Mouse (Mus musculus) thymus, postnatal 0 days (tissue): Measurements from ENCODE around the gene Cadm1. TPM values are rescaled to one million over a fixed set of nuclear protein-coding genes. Genes with fewer than 3 reads are reported as not detected.

Experiments used
- DNase-seq: peaks from one replicate; pipeline ENCODE4 v3.0.0-alpha.2; 2015; ENCODE audit warnings: low spot score
- polyA plus RNA-seq: library from polyadenylated mRNA; unstranded; fragments of >200 nt; fragmentation: Nextera tagmentation; extraction: Ambion mirVana; gene quantifications from 2 replicates; pipeline ENCODE4 v1.2.1, GENCODE M21; 2015

Cadm1 gene
- polyA plus RNA-seq: 7.8 and 9.0 TPM in 2 replicates

- DNase-seq: peak; percentile 92
These were observed at the start of gene Cadm1 for GRCm38 (mm10) chr9:47529602-47530450. Gene Cadm1, plus strand, starts transcription at chr9:47530173.

GRCm38 (mm10) chr9:47484506-47484905 is 45.5 kb upstream of the Cadm1 start:
- DNase-seq: no peak

GRCm38 (mm10) chr9:47485186-47485585 is 44.8 kb upstream of the Cadm1 start:
- DNase-seq: no peak

- no peak for DNase-seq
These were observed 30.2 kb upstream of the Cadm1 start for GRCm38 (mm10) chr9:47499761-47500160.

- no peak for DNase-seq
These were observed 24.0 kb upstream of the Cadm1 start for GRCm38 (mm10) chr9:47505956-47506355.

GRCm38 (mm10) chr9:47506876-47507275 is 23.1 kb upstream of the Cadm1 start:
- DNase-seq: no peak

GRCm38 (mm10) chr9:47508109-47508508 is 21.9 kb upstream of the Cadm1 start:
- DNase-seq: no peak

GRCm38 (mm10) chr9:47512521-47512920 is 17.5 kb upstream of the Cadm1 start:
- DNase-seq: no peak

GRCm38 (mm10) chr9:47514318-47514717 is 15.7 kb upstream of the Cadm1 start:
- no peak for DNase-seq

GRCm38 (mm10) chr9:47516238-47516637 is 13.7 kb upstream of the Cadm1 start:
- no peak for DNase-seq

- DNase-seq: no peak
These were observed 2.7 kb upstream of the Cadm1 start for GRCm38 (mm10) chr9:47527290-47527689.

GRCm38 (mm10) chr9:47527741-47528140 is 2.2 kb upstream of the Cadm1 start:
- no peak for DNase-seq

GRCm38 (mm10) chr9:47529182-47529581 is 791 bp upstream of the Cadm1 start:
- DNase-seq: no peak

- DNase-seq: no peak
These were observed 560 bp downstream of the Cadm1 start for GRCm38 (mm10) chr9:47530544-47530921.

GRCm38 (mm10) chr9:47530922-47531850 is 1.2 kb downstream of the Cadm1 start:
- peak; percentile 11 for DNase-seq

GRCm38 (mm10) chr9:47532215-47532865 is 2.4 kb downstream of the Cadm1 start:
- no peak for DNase-seq

- no peak for DNase-seq
These were observed 3.5 kb downstream of the Cadm1 start for GRCm38 (mm10) chr9:47533461-47533860.

- no peak for DNase-seq
These were observed 4.9 kb downstream of the Cadm1 start for GRCm38 (mm10) chr9:47534573-47535475.

GRCm38 (mm10) chr9:47545245-47545644 is 15.3 kb downstream of the Cadm1 start:
- DNase-seq: no peak

- no peak for DNase-seq
These were observed 15.7 kb downstream of the Cadm1 start for GRCm38 (mm10) chr9:47545667-47546066.
